Mouse (Mus musculus): Measurements from ENCODE around the gene Accsl. TPM values are rescaled to one million over a fixed set of nuclear protein-coding genes. Genes with fewer than 3 reads are reported as not detected.
A peak's percentile ranks its signal among the peaks of the same experiment; 100 is the strongest.

Accsl gene
- not detected in 2 replicates for polyA plus RNA-seq (2016; fragmentation: Nextera tagmentation; extraction: Ambion mirVana)

- no peak for DNase-seq (ENCODE audit: low spot score)
- 78% methylated on average over 7 of the region's 7 CpGs for WGBS
- no peak within 1 kb of the TSS for H3K4me3 ChIP-seq
- peaks cover 16% of the 10 kb centered on the region for H3K4me1 ChIP-seq (replicated peaks)
- H3K36me3 ChIP-seq = no peaks in the 10 kb centered on the region
- H3K27me3 ChIP-seq (ENCODE audit: insufficient read depth, poor library complexity, severe bottlenecking) = no peaks in the 10 kb centered on the region
- no peaks in the 10 kb centered on the region for H3K9me3 ChIP-seq
- no peak within 1 kb of the TSS for H3K27ac ChIP-seq
These were observed at the start of gene Accsl for GRCm38 (mm10) chr2:93869107-93869600. Accsl (minus strand) TSS chr2:93869157.

- 91% methylated on average over 2 of the region's 2 CpGs for WGBS
- H3K4me3 ChIP-seq = no peak overlapping the region
- no peaks in the 10 kb centered on the region for H3K4me1 ChIP-seq (replicated peaks)
- DNase-seq (ENCODE audit: low spot score) = no peak
- H3K27ac ChIP-seq = no peak overlapping the region
- no peaks in the 10 kb centered on the region for H3K9me3 ChIP-seq
- H3K27me3 ChIP-seq (ENCODE audit: insufficient read depth, poor library complexity, severe bottlenecking) = no peaks in the 10 kb centered on the region
- no peaks in the 10 kb centered on the region for H3K36me3 ChIP-seq
These were observed 44.6 kb upstream of the Accsl start for GRCm38 (mm10) chr2:93913552-93913951.

- Histone ChIP-seq H3K4me1 (replicated peaks) (peaks cover 14% of the 10 kb centered on the region), H3K9me3 (no peaks in the 10 kb centered on the region), H3K27me3 (ENCODE audit: insufficient read depth, poor library complexity, severe bottlenecking) (no peaks in the 10 kb centered on the region), H3K36me3 (no peaks in the 10 kb centered on the region), H3K27ac (no peak overlapping the region), H3K4me3 (no peak overlapping the region)
- WGBS = 87% methylated on average over 10 of the region's 10 CpGs
- DNase-seq (ENCODE audit: low spot score) = no peak
These were observed 43.0 kb upstream of the Accsl start for GRCm38 (mm10) chr2:93911942-93912341.

DNA sequence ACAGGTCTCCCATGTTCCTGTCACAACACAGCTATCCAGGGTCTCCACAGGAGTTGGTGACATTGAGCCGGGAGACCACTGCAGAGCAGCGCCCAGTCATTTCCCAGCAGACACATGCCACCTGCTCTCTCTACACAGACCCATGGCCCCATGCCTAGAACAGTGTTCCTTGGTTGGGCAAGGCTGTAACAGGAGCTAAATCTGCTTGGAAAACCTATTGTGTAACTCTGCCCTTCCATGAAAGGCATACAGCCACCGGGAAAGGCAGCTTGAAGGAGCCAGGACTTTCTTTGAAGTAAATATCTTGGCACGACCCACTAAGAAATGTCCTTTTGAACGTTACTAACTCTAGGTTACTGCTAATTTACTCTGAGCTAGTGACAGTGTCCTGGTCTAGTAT, 40.8 kb upstream of the Accsl start:
- H3K36me3 ChIP-seq = no peaks in the 10 kb centered on the region
- H3K27ac ChIP-seq = no peak overlapping the region
- H3K4me1 ChIP-seq (replicated peaks) = peaks cover 25% of the 10 kb centered on the region
- no peak overlapping the region for H3K4me3 ChIP-seq
- WGBS = 83% methylated on average over 5 of the region's 5 CpGs
- H3K27me3 ChIP-seq (ENCODE audit: insufficient read depth, poor library complexity, severe bottlenecking) = no peaks in the 10 kb centered on the region
- DNase-seq (ENCODE audit: low spot score) = no peak
- no peaks in the 10 kb centered on the region for H3K9me3 ChIP-seq

GRCm38 (mm10) chr2:93907519-93908294, 38.8 kb upstream of the Accsl start:
- H3K4me1 ChIP-seq (replicated peaks) = peaks cover 37% of the 10 kb centered on the region
- H3K27ac ChIP-seq = peak overlapping the region; percentile 31; the same call in 1 of the 2 replicates
- no peaks in the 10 kb centered on the region for H3K9me3 ChIP-seq
- 66% methylated on average over 9 of the region's 9 CpGs for WGBS
- DNase-seq (ENCODE audit: low spot score) = no peak
- H3K36me3 ChIP-seq = no peaks in the 10 kb centered on the region
- no peaks in the 10 kb centered on the region for H3K27me3 ChIP-seq (ENCODE audit: insufficient read depth, poor library complexity, severe bottlenecking)
- no peak overlapping the region for H3K4me3 ChIP-seq

DNA sequence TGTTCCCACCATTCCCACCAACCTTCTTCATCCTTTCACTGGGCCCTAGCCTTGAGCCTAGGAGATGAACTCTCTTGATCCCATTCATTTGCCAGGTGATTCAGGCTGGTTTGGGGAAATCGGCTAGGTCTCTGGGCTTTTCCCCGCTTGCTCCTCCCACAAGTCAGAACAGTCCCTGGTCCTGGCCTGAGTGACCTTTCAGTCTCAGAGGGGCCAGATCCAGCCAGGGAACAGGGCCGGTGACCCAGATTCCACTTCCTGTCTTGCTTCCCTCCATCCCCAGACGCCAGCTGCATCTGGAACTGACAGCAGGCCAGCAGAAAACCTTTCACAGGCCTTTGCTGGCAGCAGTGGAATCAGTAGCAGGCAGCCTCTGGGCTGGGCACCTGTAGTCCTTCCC, 37.4 kb upstream of the Accsl start:
- no peaks in the 10 kb centered on the region for H3K36me3 ChIP-seq
- H3K9me3 ChIP-seq = no peaks in the 10 kb centered on the region
- no peak overlapping the region for H3K4me3 ChIP-seq
- WGBS = 33% methylated on average over 4 of the region's 4 CpGs
- no peaks in the 10 kb centered on the region for H3K27me3 ChIP-seq (ENCODE audit: insufficient read depth, poor library complexity, severe bottlenecking)
- peaks cover 37% of the 10 kb centered on the region for H3K4me1 ChIP-seq (replicated peaks)
- no peak for DNase-seq (ENCODE audit: low spot score)
- H3K27ac ChIP-seq = peak overlapping the region; percentile 59

DNA sequence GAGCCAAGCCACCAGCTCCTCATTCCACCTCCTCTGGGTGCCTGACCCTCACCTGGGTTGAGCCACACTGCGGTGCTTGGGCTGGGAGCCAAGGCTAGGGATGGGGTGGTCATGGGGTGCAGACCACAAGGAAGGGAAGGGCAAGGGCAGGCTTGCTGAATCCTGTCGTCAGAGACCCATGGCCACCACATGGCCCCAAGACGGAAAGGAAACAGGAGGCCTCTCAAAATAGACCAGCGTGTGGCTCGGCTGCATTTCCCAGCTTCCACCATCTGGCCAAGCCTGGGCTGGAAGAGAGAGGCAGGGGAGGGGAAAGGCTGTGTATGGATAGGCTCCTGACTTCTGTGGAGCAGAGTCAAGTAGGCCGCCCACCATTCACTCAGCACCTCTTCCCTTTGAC, 34.5 kb upstream of the Accsl start:
- 74% methylated on average over 6 of the region's 6 CpGs for WGBS
- H3K27ac ChIP-seq = no peak overlapping the region
- no peak for DNase-seq (ENCODE audit: low spot score)
- no peaks in the 10 kb centered on the region for H3K36me3 ChIP-seq
- H3K9me3 ChIP-seq = no peaks in the 10 kb centered on the region
- no peaks in the 10 kb centered on the region for H3K27me3 ChIP-seq (ENCODE audit: insufficient read depth, poor library complexity, severe bottlenecking)
- H3K4me3 ChIP-seq = no peak overlapping the region
- H3K4me1 ChIP-seq (replicated peaks) = peaks cover 43% of the 10 kb centered on the region

- H3K4me3 ChIP-seq = no peak overlapping the region
- no peaks in the 10 kb centered on the region for H3K9me3 ChIP-seq
- WGBS = 69% methylated on average over 5 of the region's 5 CpGs
- peaks cover 38% of the 10 kb centered on the region for H3K4me1 ChIP-seq (replicated peaks)
- no peaks in the 10 kb centered on the region for H3K36me3 ChIP-seq
- H3K27ac ChIP-seq = no peak overlapping the region
- no peaks in the 10 kb centered on the region for H3K27me3 ChIP-seq (ENCODE audit: insufficient read depth, poor library complexity, severe bottlenecking)
- no peak for DNase-seq (ENCODE audit: low spot score)
These were observed 33.8 kb upstream of the Accsl start for GRCm38 (mm10) chr2:93902680-93903305.

GRCm38 (mm10) chr2:93899397-93900380, 30.7 kb upstream of the Accsl start:
- DNase-seq (ENCODE audit: low spot score) = peak; percentile 58
- 0 out of 2 replicates have a peak overlapping the region, but pooled peaks have one; percentile 30 for H3K27ac ChIP-seq
- H3K27me3 ChIP-seq (ENCODE audit: insufficient read depth, poor library complexity, severe bottlenecking) = no peaks in the 10 kb centered on the region
- H3K9me3 ChIP-seq = no peaks in the 10 kb centered on the region
- H3K36me3 ChIP-seq = no peaks in the 10 kb centered on the region
- 53% methylated on average over 16 of the region's 16 CpGs for WGBS
- peaks cover 19% of the 10 kb centered on the region for H3K4me1 ChIP-seq (replicated peaks)
- no peak overlapping the region for H3K4me3 ChIP-seq

DNA sequence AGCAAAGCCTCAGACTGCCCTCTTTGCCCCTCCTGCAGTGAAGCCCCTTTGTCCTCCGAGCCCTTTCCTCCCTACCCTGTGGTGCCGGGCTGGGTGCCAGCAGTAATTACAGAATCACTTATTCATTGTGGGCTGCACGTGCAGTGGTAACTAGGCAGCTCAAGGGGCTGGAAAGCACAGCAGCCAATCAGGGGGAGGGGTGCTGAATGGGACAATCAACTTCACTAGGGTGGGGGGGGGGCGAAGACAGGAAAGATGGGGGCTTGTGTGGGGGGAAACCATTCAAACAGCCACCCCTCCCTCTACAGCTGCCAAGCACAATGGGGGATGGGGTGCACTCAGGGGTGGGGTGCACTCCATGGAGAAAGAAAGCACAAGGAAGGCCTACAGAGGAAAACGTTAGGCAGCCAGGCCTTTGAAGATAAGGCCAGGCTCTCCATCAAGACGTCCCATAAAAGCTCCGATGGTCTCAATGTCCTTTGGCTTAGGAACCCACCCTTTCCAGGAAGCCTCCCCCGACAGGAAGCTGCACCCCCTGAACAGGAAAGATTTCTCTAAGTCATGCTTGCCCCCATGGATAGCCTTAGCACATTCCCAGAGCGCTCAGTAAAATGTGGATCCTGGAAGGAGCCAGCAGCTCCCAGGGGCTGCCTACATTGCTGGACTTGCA, 22.8 kb upstream of the Accsl start:
- no peaks in the 10 kb centered on the region for H3K27me3 ChIP-seq (ENCODE audit: insufficient read depth, poor library complexity, severe bottlenecking)
- peak; percentile 54 for DNase-seq (ENCODE audit: low spot score)
- H3K9me3 ChIP-seq = no peaks in the 10 kb centered on the region
- peaks cover 24% of the 10 kb centered on the region for H3K4me1 ChIP-seq (replicated peaks)
- peak overlapping the region; percentile 86 for H3K27ac ChIP-seq
- H3K36me3 ChIP-seq = no peaks in the 10 kb centered on the region
- WGBS = 18% methylated on average over 9 of the region's 9 CpGs
- H3K4me3 ChIP-seq = no peak overlapping the region

DNA sequence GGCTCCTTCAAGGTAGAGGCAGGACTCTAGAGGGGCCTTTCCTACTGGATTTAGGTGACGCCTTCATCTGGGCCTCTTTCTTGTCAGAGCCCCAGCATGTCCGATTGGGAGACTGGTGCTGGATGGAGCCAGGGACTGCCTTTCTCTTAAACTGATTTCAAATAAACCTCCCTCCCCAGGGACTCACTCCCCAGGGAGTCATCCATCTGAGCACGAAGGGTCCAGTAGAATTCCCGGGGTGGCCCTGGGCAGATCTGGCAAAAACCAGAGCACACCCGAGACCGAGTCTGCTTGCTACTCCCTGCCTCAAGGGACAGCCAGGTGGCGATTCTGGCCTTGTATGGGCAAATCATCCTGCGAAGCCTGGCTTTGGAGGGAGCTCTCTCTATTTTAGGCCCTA, 21.2 kb upstream of the Accsl start:
- DNase-seq (ENCODE audit: low spot score) = no peak
- Histone ChIP-seq H3K4me1 (replicated peaks) (peaks cover 24% of the 10 kb centered on the region), H3K27me3 (ENCODE audit: insufficient read depth, poor library complexity, severe bottlenecking) (no peaks in the 10 kb centered on the region), H3K9me3 (no peaks in the 10 kb centered on the region), H3K4me3 (no peak overlapping the region), H3K27ac (peak overlapping the region; percentile 86; the same call in 1 of the 2 replicates), H3K36me3 (no peaks in the 10 kb centered on the region)
- WGBS = 79% methylated on average over 8 of the region's 8 CpGs

DNA sequence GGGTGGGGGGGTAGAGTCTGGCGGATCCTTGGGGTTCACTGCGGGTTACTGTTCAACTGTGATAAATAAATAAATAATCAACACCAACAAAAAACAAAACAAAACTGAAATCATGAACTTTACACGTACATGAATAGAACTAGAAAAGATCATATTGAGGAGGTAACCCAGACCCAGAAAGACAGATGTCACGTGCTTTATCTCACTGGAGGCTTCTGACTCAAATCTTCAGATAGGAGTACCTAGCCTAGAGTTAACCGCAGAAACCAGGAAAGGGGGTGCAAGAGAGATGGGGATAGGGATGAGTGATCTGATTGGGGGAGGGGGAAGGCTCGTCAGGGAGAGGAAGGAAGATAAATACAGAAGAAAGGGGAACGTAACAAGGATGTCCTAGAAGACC, 20.1 kb upstream of the Accsl start:
- Histone ChIP-seq H3K9me3 (no peaks in the 10 kb centered on the region), H3K27ac (no peak overlapping the region), H3K4me1 (replicated peaks) (peaks cover 24% of the 10 kb centered on the region), H3K4me3 (no peak overlapping the region), H3K27me3 (ENCODE audit: insufficient read depth, poor library complexity, severe bottlenecking) (no peaks in the 10 kb centered on the region), H3K36me3 (no peaks in the 10 kb centered on the region)
- no peak for DNase-seq (ENCODE audit: low spot score)
- 89% methylated on average over 7 of the region's 7 CpGs for WGBS
